Mouse (Mus musculus): ENCODE data around the gene Trim62. TPM values are rescaled to one million over a fixed set of nuclear protein-coding genes. Genes with fewer than 3 reads are reported as not detected.
A peak's percentile ranks its signal among the peaks of the same experiment; 100 is the strongest.

Trim62 gene
- polyA plus RNA-seq (2016; fragmentation: Nextera tagmentation; extraction: Ambion mirVana) = 6.8 and 7.4 TPM in 2 replicates

- Histone ChIP-seq H3K4me3 (peak within 1 kb of the TSS; percentile 87), H3K27ac (peak within 1 kb of the TSS; percentile 83), H3K9me3 (peaks cover 9% of the 10 kb centered on the region), H3K27me3 (ENCODE audit: poor library complexity, severe bottlenecking) (peaks cover 50% of the 10 kb centered on the region), H3K4me1 (peaks cover 65% of the 10 kb centered on the region), H3K36me3 (replicated peaks) (peaks cover 6% of the 10 kb centered on the region)
- peak; percentile 68 for DNase-seq (ENCODE audit: extremely low spot score, low spot score)
- under 1% methylated on average over 37 of the region's 37 CpGs for WGBS
These were observed at the start of gene Trim62 for GRCm38 (mm10) chr4:128883379-128883781. Gene Trim62, plus strand, starts transcription at chr4:128883580.

- peaks cover 34% of the 10 kb centered on the region for H3K4me1 ChIP-seq
- no peak overlapping the region for H3K27ac ChIP-seq
- no peaks in the 10 kb centered on the region for H3K27me3 ChIP-seq (ENCODE audit: poor library complexity, severe bottlenecking)
- H3K9me3 ChIP-seq = no peaks in the 10 kb centered on the region
- WGBS = 82% methylated on average over 5 of the region's 5 CpGs
- no peaks in the 10 kb centered on the region for H3K36me3 ChIP-seq (replicated peaks)
- H3K4me3 ChIP-seq = no peak overlapping the region
- DNase-seq (ENCODE audit: extremely low spot score, low spot score) = no peak
These were observed 45.2 kb upstream of the Trim62 start for GRCm38 (mm10) chr4:128838202-128838601.

- peak overlapping the region; percentile 73 for H3K27ac ChIP-seq
- H3K9me3 ChIP-seq = no peaks in the 10 kb centered on the region
These were observed 43.3 kb upstream of the Trim62 start for GRCm38 (mm10) chr4:128839811-128840738.

GRCm38 (mm10) chr4:128841259-128841658, 42.1 kb upstream of the Trim62 start:
- Histone ChIP-seq H3K4me1 (peaks cover 55% of the 10 kb centered on the region), H3K9me3 (no peaks in the 10 kb centered on the region), H3K4me3 (no peak overlapping the region), H3K27ac (0 out of 2 replicates have a peak overlapping the region, but pooled peaks have one; percentile 8), H3K27me3 (ENCODE audit: poor library complexity, severe bottlenecking) (no peaks in the 10 kb centered on the region), H3K36me3 (replicated peaks) (no peaks in the 10 kb centered on the region)
- no peak for DNase-seq (ENCODE audit: extremely low spot score, low spot score)
- WGBS = 75% methylated on average over 8 of the region's 8 CpGs

More at GRCm38 (mm10) chr4:128839811-128840738, 43.3 kb upstream of the Trim62 start:
- no peak overlapping the region for H3K4me3 ChIP-seq
- H3K36me3 ChIP-seq (replicated peaks) = no peaks in the 10 kb centered on the region
- DNase-seq (ENCODE audit: extremely low spot score, low spot score) = no peak
- H3K27me3 ChIP-seq (ENCODE audit: poor library complexity, severe bottlenecking) = no peaks in the 10 kb centered on the region
- peaks cover 48% of the 10 kb centered on the region for H3K4me1 ChIP-seq
- WGBS = 59% methylated on average over 16 of the region's 16 CpGs

DNA sequence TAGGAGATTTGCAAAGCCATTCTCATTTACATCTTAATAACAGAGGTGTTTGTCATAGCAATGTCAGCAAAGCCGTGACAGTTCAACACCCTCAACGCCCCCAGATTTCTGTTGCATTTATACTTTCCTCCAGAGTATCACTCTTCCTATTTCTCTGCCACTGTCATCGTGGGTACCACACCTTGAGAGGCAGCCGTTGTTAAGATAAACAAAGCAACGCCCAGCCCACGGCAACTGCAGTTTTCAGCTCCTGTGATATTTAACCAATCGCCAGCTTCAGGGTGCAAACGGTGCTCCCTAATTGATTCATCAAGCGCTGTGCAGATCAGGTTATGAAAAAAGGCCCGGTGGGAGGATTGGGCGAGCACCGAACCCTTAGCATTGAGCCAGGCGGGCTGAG, 38.8 kb upstream of the Trim62 start:
- H3K9me3 ChIP-seq = no peaks in the 10 kb centered on the region
- no peaks in the 10 kb centered on the region for H3K27me3 ChIP-seq (ENCODE audit: poor library complexity, severe bottlenecking)
- peaks cover 44% of the 10 kb centered on the region for H3K4me1 ChIP-seq
- H3K27ac ChIP-seq = 0 out of 2 replicates have a peak overlapping the region, but pooled peaks have one; percentile 3
- no peak for DNase-seq (ENCODE audit: extremely low spot score, low spot score)
- no peaks in the 10 kb centered on the region for H3K36me3 ChIP-seq (replicated peaks)
- 57% methylated on average over 13 of the region's 13 CpGs for WGBS
- no peak overlapping the region for H3K4me3 ChIP-seq

DNA sequence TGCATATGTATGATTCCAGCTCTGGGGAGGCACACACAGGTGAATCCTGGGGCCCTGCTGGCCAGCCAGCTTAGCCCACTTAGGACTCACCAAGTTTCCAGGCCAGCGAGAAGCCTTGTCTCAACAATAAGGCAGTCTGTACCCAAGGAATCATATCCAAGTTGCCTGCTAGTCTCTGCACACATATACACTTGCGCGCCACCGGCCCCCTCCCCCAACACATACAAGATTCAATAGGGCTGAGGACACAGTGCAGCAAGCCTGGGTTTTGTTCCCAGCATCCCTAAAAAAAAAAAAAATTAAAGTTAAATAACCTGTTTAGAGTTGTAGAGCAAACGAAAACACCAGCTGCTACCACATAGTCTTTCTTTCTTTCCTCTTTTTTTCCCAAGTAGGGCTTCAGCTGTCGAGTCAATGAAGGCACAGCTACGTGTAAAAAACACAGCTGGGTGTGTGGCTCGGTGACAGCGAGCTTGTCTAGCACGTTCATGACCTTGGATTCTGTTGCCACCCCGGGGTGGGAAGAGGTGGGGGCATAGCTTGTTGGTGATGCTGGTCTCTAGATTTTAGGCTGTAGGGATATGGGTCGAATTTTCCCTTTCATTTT, 37.9 kb upstream of the Trim62 start:
- WGBS = 89% methylated on average over 12 of the region's 12 CpGs
- no peak for DNase-seq (ENCODE audit: extremely low spot score, low spot score)

GRCm38 (mm10) chr4:128848961-128849360, 34.4 kb upstream of the Trim62 start:
- no peak overlapping the region for H3K27ac ChIP-seq
- no peak for DNase-seq (ENCODE audit: extremely low spot score, low spot score)
- no peaks in the 10 kb centered on the region for H3K27me3 ChIP-seq (ENCODE audit: poor library complexity, severe bottlenecking)
- WGBS = 87% methylated on average over 3 of the region's 3 CpGs
- no peak overlapping the region for H3K4me3 ChIP-seq
- peaks cover 22% of the 10 kb centered on the region for H3K4me1 ChIP-seq
- no peaks in the 10 kb centered on the region for H3K9me3 ChIP-seq
- no peaks in the 10 kb centered on the region for H3K36me3 ChIP-seq (replicated peaks)

More for the DNA sequence above, 37.9 kb upstream of the Trim62 start:
- Histone ChIP-seq H3K27ac (peak overlapping the region; percentile 33; the same call in 1 of the 2 replicates), H3K4me1 (peaks cover 35% of the 10 kb centered on the region), H3K27me3 (ENCODE audit: poor library complexity, severe bottlenecking) (no peaks in the 10 kb centered on the region), H3K4me3 (no peak overlapping the region), H3K36me3 (replicated peaks) (no peaks in the 10 kb centered on the region), H3K9me3 (no peaks in the 10 kb centered on the region)

- 78% methylated on average over 7 of the region's 7 CpGs for WGBS
- no peak for DNase-seq (ENCODE audit: extremely low spot score, low spot score)
- no peak overlapping the region for H3K4me3 ChIP-seq
- H3K27me3 ChIP-seq (ENCODE audit: poor library complexity, severe bottlenecking) = no peaks in the 10 kb centered on the region
- H3K27ac ChIP-seq = no peak overlapping the region
- no peaks in the 10 kb centered on the region for H3K36me3 ChIP-seq (replicated peaks)
- peaks cover 15% of the 10 kb centered on the region for H3K4me1 ChIP-seq
- no peaks in the 10 kb centered on the region for H3K9me3 ChIP-seq
These were observed 33.7 kb upstream of the Trim62 start for GRCm38 (mm10) chr4:128849686-128850085.

- Histone ChIP-seq H3K4me1 (peaks cover 5% of the 10 kb centered on the region), H3K27me3 (ENCODE audit: poor library complexity, severe bottlenecking) (no peaks in the 10 kb centered on the region), H3K36me3 (replicated peaks) (no peaks in the 10 kb centered on the region), H3K27ac (no peak overlapping the region), H3K9me3 (no peaks in the 10 kb centered on the region), H3K4me3 (no peak overlapping the region)
- DNase-seq (ENCODE audit: extremely low spot score, low spot score) = no peak
- 95% methylated on average over 12 of the region's 12 CpGs for WGBS
These were observed 31.0 kb upstream of the Trim62 start for GRCm38 (mm10) chr4:128852266-128852887.

DNA sequence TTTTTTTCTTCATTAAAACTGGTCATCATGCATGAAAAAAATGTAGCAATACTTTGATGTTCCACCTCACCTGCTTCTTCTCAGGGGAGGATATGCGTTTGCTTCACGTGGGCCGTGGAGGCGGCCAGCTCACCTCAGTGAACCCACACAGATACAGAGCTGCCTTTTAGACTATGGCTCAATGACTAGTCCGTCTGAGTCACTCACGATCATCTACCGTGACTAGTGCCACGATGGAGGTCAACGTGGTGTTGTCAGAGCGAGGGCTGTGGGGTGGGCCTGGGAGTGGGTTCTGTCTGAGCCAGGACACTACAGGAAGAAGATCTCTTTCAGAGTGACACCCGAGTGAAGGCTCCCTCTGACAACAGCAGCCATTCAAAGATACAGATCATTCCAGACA, 30.3 kb upstream of the Trim62 start:
- H3K36me3 ChIP-seq (replicated peaks) = no peaks in the 10 kb centered on the region
- DNase-seq (ENCODE audit: extremely low spot score, low spot score) = no peak
- peaks cover 10% of the 10 kb centered on the region for H3K4me1 ChIP-seq
- H3K27ac ChIP-seq = no peak overlapping the region
- no peaks in the 10 kb centered on the region for H3K9me3 ChIP-seq
- H3K4me3 ChIP-seq = no peak overlapping the region
- no peaks in the 10 kb centered on the region for H3K27me3 ChIP-seq (ENCODE audit: poor library complexity, severe bottlenecking)
- 89% methylated on average over 11 of the region's 11 CpGs for WGBS

- Histone ChIP-seq H3K9me3 (peaks cover 7% of the 10 kb centered on the region), H3K27ac (no peak overlapping the region), H3K27me3 (ENCODE audit: poor library complexity, severe bottlenecking) (no peaks in the 10 kb centered on the region), H3K4me1 (peaks cover 10% of the 10 kb centered on the region), H3K36me3 (replicated peaks) (no peaks in the 10 kb centered on the region), H3K4me3 (no peak overlapping the region)
- no peak for DNase-seq (ENCODE audit: extremely low spot score, low spot score)
- 92% methylated on average over 4 of the region's 4 CpGs for WGBS
These were observed 27.8 kb upstream of the Trim62 start for GRCm38 (mm10) chr4:128855613-128856040.

- H3K36me3 ChIP-seq (replicated peaks) = no peaks in the 10 kb centered on the region
- H3K27ac ChIP-seq = no peak overlapping the region
- H3K4me1 ChIP-seq = peaks cover 12% of the 10 kb centered on the region
- DNase-seq (ENCODE audit: extremely low spot score, low spot score) = no peak
- H3K27me3 ChIP-seq (ENCODE audit: poor library complexity, severe bottlenecking) = no peaks in the 10 kb centered on the region
- H3K9me3 ChIP-seq = peaks cover 7% of the 10 kb centered on the region
- H3K4me3 ChIP-seq = no peak overlapping the region
- 72% methylated on average over 2 of the region's 2 CpGs for WGBS
These were observed 26.2 kb upstream of the Trim62 start for GRCm38 (mm10) chr4:128857212-128857611.

All from forebrain, embryonic 10.5 days (tissue).